Mouse (Mus musculus) splenic B cell, adult 2 months (primary cell): ENCODE data around the gene Ddx39.
A peak's percentile ranks its signal among the peaks of the same experiment; 100 is the strongest.

Experiments used
- DNase-seq: peaks from one replicate; pipeline ENCODE4 v3.0.0-alpha.2; 2011; ENCODE audit warnings: low read depth, low spot score
- H3K27me3 ChIP-seq: 2 replicates; pipeline ENCODE4 v1.6.1; 2012; ENCODE audit warnings: mild to moderate bottlenecking, low read length, moderate library complexity, mixed read lengths; ENCODE audit not compliant: control insufficient read depth, poor library complexity, insufficient read depth, severe bottlenecking
- H3K36me3 ChIP-seq: 2 replicates; pipeline ENCODE4 v1.6.1; 2012; ENCODE audit warnings: mild to moderate bottlenecking, low read length, moderate library complexity, mixed read lengths; ENCODE audit not compliant: control insufficient read depth, poor library complexity, insufficient read depth, severe bottlenecking

Ddx39 gene

DNA sequence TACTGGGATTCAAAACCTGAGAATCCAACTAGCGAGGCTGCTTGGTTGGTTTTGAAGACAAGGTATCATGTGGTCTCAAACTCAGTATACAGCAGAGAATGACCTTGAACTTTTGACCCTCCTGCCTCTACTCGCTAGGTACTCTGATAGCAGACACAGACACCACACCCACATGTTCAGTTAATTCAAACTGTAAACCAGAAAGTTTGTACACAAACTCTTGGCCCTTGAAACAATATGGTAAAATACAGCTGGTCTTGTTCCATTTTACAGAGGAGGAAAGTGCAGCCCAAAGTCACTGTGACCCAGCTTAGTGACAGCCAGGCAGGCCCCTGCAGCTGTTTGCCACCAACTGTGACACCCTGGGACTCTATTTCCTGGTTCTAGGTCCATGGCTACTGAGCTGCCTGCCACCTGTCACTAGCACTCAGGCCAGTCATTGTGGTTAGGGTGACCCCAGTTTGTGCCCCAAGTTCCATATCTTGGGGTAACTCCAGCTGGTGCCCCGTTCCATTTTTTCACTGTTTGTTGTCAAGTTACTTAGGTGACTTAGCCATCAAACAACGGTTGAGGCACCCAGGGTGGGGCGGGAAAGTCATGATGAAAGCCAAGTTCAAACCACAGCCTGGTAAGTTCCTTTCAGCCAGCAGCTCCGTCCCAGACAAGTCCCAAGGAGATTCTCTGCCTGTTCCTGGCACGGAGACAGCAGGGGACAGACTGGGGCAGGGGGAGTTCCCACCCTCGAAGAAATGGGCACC lies 24.9 kb downstream of the Ddx39 start:
- no peaks in the 10 kb centered on the region for H3K27me3 ChIP-seq
- H3K36me3 ChIP-seq = peaks cover 3% of the 10 kb centered on the region; the same call in 1 of the 2 replicates
- peak; percentile 89 for DNase-seq

DNA sequence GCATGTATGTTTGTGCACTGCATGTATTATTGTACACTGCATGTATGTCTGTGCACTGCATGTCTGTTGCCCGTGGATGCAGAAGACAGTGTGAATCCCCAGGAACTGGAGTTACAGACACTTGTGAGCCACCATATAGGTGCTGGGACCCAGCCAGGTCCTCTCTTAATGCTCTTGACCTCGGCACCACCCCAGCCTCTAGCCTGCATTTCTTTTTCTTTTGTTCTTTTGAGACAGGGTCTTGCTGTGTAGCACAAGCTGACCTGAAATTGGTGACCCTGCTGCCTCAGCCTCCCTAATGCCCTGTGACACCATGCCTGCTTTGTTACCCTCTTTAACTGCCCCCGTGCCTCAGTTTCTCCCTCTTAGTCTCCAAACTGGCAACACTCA lies 25.6 kb downstream of the Ddx39 start:
- Histone ChIP-seq H3K36me3 (0 out of 2 replicates have a peak, but pooled peaks cover 3% of the 10 kb centered on the region), H3K27me3 (no peaks in the 10 kb centered on the region)
- no peak for DNase-seq

DNA sequence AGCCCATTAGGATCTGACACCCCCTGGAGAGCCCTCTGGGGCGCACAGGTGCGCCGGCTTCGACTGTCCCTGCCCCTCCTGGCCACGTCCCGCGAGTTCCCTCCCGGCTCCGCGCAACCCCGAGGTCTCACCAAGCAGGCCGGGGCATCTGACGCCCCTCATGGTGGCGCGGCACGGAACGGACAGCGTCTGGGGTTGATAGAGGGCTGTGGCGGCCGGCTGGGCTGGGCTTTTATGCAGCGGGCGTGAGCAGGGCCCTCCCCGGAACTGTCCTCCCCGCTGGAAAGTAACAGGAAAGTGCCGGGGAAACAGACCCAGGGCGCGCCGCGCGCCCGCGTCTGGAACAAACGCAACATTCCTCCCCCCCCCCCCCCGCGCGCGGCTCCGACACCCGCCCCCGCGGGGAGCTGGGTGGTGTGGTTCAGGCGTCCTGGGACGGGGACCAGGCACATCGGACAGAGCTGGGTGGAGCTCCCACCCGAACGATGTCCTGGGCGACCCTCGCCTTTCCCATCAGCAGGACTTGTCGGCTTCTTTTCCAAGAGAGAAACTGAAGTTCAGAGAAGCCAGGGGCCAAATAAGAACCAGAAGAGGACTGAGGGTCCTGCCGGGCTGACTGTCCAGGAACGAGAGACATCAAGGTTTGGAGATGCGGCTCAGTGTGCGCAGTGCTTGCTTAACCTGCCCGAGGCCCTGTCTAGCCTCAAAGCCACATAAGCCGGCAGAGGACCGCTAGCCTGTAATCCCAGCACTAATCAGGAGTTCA lies 26.2 kb downstream of the Ddx39 start, which contains the start of gene Adgre5:
Gene Adgre5, minus strand, starts transcription at position 351 of the 766 bp plus-strand sequence.
- no peaks in the 10 kb centered on the region for H3K27me3 ChIP-seq
- H3K36me3 ChIP-seq = 0 out of 2 replicates have a peak, but pooled peaks cover 1% of the 10 kb centered on the region
- peak; percentile 86 for DNase-seq

DNA sequence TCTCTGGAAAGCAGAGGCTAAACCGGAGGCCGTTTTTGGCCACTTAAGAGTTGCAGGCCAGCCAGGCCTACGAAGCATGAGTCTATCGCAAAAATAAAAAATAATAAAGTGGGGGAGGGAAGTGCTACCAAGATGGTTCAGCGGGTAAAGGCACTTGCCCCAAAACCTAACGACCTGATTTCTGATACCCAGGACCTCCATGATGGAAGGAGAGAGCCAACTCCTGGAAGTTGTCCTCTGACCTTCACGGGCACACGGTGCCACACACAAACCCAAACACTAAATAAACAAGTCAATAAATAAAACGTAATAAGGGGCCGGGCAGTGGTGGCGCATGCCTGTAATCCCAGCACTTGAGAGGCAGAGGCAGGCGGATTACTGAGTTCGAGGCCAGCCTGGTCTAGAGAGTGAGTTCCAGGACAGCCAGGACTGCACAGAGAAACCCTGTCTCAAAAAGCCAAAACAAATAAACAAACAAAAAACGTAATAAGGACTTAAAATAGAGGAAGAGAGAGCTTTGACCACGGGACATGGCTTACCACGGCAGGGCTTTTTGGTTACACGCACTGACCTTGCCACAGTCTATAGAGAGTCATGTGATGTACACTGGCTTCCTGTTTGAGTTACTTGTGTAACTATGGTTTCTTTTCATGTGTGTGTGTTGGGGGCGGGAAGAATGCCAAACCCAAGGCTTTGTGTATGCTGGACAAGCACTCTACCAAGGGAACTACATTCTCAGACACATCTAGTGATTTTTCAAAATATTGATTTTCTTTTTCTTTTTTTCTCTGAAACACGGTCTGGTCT lies 27.1 kb downstream of the Ddx39 start:
- Histone ChIP-seq H3K27me3 (no peaks in the 10 kb centered on the region), H3K36me3 (no peaks in the 10 kb centered on the region)
- DNase-seq = peak; percentile 95

DNA sequence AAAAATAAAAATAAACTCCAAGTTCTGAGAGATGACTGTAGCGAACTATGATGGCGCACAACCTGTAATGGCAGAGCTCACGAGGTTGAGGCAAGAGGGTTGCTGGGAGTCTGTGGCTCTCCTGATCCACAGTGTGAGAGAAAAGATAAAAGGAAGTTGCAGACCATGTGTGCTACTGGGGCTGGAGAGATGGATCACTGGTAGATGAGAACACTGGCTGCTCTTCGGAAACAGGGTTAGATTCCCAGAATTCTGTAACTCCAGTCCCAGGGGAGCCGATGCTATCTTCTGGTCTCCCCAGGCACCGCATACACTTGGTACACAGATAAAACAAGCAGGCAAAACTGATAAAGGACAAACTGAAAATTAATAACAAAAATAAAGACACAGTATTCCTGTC lies 28.0 kb downstream of the Ddx39 start:
- H3K36me3 ChIP-seq = no peaks in the 10 kb centered on the region
- no peaks in the 10 kb centered on the region for H3K27me3 ChIP-seq
- DNase-seq = no peak

DNA sequence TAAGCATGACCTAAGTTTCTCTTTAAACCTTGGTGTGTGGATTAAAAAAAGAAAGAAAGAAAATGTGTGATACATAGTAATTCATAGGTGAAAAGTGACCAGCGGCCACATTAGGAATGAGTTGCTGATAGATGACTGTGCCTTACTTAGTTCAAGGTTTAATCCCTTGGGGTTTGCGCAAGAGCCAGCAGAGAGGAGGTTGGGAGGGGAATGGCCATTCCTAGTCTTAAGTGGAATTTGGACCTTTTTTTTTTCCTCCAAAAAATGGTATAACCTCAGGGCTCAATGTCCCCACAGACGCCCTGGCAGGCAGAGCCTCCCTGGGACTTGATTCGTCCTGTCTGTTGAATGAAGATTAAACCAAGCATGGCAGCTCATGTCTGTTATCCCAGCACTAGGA lies 29.1 kb downstream of the Ddx39 start:
- Histone ChIP-seq H3K27me3 (no peaks in the 10 kb centered on the region), H3K36me3 (no peaks in the 10 kb centered on the region)
- DNase-seq = peak; percentile 3

DNA sequence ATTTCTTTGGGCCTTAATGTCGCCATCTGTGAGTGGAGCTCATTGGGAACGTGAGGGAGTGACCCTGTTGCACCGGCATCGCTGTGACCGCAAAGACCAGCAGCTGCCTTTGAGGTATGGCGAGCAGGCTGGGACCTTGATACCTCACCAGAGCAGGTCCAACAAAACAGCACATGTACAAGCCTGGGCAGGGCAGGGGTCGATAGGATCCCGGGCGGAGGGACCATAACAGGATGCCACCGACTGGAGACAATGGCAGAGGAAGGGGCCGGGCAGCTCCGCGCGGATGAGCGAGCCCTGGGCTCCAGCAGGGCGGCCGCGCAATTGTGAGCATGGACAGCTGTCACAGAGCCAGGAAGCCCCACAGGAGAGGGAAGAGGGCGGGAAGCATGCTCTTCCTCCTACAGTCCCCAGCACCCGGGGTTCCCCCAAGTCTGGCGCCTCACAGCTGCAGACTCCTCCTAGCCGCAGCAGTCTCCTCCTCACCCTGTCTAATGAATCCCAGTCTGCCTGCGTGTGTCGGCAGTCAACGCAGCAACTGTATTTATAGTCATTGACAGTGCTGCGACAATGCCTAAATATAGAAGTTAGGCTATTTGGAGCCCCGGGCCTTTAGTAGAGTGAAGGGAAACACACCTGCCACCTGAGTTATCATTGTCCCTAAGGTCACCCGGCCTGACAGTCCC lies 32.8 kb downstream of the Ddx39 start:
- peak; percentile 93 for DNase-seq
- Histone ChIP-seq H3K27me3 (no peaks in the 10 kb centered on the region), H3K36me3 (no peaks in the 10 kb centered on the region)

DNA sequence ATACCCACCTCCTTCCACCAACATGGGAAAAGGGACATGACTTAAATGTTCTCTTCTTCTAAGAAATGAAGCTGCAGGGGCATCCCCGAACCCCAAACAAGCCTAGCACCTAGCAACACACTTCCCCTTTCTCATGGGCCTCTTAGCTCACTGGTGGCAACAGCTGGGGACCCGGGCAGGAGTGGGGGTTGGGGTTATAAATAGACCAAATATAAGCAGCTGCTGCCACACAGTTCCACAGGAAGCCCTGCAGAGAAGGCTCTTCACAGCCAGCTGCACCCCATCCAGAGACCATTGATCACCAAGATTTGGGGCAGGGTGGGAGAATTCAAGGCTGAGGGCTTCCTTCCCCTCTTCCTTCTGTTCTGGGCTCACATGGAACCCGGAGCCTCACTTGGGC lies 33.7 kb downstream of the Ddx39 start:
- peak; percentile 98 for DNase-seq
- Histone ChIP-seq H3K27me3 (no peaks in the 10 kb centered on the region), H3K36me3 (no peaks in the 10 kb centered on the region)

DNA sequence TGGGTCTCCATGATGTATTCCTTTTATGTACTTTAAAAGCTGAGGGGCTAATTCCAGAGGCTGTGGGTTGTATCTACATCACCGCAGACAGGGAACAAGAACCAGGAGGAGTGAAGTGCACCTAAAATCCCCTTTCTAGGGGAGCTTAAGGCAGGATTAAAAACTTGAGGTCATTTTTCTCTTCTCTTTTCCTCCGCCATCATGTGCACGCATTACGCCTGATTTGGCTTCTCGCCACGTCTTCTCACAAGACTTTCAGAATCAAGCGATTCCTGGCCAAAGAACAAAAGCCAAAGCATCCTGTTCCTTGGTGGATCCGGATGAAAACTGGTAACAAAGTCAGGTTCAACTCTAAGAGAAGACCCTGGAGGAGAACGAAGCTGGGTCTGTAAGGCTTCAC lies 34.3 kb downstream of the Ddx39 start:
- peak; percentile 77 for DNase-seq

DNA sequence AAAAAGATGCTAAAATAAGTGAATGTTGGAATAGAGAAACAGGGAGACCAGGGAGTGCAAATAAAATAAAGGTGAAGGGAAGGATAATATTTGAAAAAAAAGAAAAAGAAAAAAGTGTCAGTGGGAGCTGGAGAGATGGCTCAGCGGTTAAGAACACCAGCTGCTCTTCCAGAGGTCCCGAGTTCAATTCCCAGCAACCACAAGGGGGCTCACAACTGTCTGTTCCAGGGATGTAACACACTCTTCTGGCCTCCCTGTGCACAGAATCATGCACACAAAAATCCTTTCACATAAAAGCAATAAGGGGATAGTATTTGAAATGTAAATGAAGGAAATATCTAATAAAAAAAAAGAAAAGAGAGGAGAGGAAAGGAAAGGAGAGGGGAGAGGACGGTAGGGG lies 39.2 kb downstream of the Ddx39 start:
- H3K36me3 ChIP-seq = no peaks in the 10 kb centered on the region
- H3K27me3 ChIP-seq = no peaks in the 10 kb centered on the region
- no peak for DNase-seq

More for the DNA sequence above, 34.3 kb downstream of the Ddx39 start:
- Histone ChIP-seq H3K36me3 (no peaks in the 10 kb centered on the region), H3K27me3 (no peaks in the 10 kb centered on the region)

DNA sequence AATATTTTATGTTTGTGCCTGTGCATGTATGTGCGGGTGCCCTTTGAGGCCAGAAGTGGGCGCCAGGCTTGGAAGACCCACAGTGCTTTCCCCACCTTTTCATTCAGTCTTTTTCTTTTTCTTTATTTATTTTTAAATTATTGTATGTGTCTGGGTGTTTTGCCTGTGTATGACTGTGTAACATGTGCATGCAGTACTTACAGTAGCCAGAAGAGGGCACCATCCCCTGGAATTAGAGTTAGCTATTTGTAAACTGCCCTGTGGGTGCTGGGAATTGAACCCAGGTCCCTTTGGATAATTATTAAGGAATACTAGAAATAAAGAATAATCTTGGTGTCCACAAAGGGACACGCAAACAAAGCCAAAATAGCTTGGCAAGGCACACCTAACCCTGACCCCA lies 41.3 kb downstream of the Ddx39 start:
- DNase-seq = peak; percentile 65
- H3K36me3 ChIP-seq = no peaks in the 10 kb centered on the region
- no peaks in the 10 kb centered on the region for H3K27me3 ChIP-seq

DNA sequence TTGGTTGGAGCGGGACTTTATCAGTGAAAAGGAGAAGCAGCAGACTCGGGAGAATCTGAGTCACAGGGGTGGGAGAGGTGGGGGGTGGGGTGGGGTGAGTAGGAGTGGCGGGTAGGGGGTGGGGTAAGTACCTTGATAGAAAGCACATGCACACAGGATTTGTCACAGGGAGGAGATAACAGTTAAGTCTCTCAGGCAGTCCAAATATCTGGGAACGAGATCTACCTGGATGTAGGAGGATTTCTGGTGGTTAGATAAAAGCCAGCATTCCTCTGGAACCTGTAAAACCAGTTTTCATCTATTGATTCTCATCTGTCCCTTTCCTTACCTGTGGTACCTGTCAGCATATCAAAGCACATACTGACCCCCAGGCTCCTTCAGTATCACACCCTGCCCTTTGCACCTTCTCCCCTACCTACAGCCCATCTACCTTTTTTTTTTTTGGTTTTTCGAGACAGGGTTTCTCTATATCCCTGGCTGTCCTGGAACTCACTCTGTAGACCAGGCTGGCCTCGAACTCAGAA lies 42.2 kb downstream of the Ddx39 start:
- Histone ChIP-seq H3K27me3 (no peaks in the 10 kb centered on the region), H3K36me3 (no peaks in the 10 kb centered on the region)
- DNase-seq = no peak

DNA sequence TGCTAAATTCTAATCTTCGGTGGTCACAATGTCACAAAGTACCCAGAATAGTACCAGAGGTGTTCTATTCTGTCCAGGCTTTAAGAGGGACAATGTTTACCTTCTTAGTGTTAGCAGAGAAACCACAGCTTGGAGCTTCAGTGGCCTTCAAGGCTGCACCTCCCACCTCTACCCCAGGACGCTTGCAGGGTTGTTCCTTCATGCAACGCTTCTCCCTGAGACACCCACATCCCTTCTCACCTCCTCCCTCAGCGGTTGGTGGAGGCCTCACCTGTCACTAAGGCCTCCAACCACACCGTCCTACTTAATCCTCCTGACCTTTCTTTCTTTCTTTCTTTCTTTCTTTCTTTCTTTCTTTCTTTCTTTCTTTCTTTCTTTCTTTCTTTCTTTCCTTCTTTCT lies 43.3 kb downstream of the Ddx39 start:
- Histone ChIP-seq H3K27me3 (no peaks in the 10 kb centered on the region), H3K36me3 (no peaks in the 10 kb centered on the region)
- peak; percentile 54 for DNase-seq

DNA sequence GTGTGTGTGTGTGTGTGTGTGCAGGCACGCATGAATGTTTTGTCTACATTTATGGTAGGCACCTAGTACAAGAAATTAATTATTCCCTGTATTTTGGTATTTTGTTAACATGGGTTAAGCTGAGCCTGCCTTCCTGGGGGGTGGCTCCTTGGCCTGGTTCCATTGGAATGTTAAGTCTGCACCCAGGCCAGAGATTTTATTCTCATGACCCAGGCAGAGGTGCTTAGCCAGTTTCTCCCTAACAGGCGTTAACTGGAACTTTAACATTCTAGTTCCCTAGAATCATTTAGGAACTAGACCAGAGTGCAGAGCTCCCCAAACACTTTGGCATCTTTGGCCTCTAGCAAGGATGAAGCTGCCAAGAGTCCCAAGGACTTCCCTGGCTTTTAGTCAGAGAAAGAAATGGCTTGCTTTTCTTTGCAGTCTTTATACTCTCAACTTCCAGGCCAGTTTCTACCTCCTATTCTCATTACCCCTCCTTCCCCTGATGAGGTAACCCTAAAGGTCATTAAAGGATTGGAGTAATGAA lies 44.3 kb downstream of the Ddx39 start:
- Histone ChIP-seq H3K27me3 (no peaks in the 10 kb centered on the region), H3K36me3 (no peaks in the 10 kb centered on the region)
- no peak for DNase-seq
